Mouse (Mus musculus) forebrain, embryonic 12.5 days (tissue): ENCODE measurements around the gene Ppp3r2. TPM values are rescaled to one million over a fixed set of nuclear protein-coding genes. Genes with fewer than 3 reads are reported as not detected.

Source experiments
- ATAC-seq: fragments of 200-750 bp; cut with Nextera tagmentation; 2 replicates; pipeline ENCODE4 v1.8.0; 2017; ENCODE audit warnings: moderate TSS enrichment; ENCODE audit not compliant: low FRiP score
- H3K27ac ChIP-seq: fragments of 300-500 bp; sonication (generic); 2 replicates; pipeline ENCODE4 v1.5.1; 2016; ENCODE audit warnings: mild to moderate bottlenecking
- H3K27me3 ChIP-seq: fragments of 300-500 bp; sonication (generic); 2 replicates; pipeline ENCODE4 v1.6.1; 2016; ENCODE audit warnings: mild to moderate bottlenecking
- H3K36me3 ChIP-seq: fragments of 300-500 bp; sonication (generic); replicated peaks from 2 replicates; pipeline ENCODE4 v1.6.1; 2016; ENCODE audit warnings: mild to moderate bottlenecking
- H3K4me1 ChIP-seq: fragments of 300-500 bp; sonication (generic); 2 replicates; pipeline ENCODE4 v1.6.1; 2016
- H3K4me2 ChIP-seq: fragments of 300-500 bp; sonication (generic); 2 replicates; pipeline ENCODE4 v1.6.1; 2016; ENCODE audit warnings: mild to moderate bottlenecking, moderate library complexity
- H3K4me3 ChIP-seq: fragments of 300-500 bp; sonication (generic); replicated peaks from 2 replicates; pipeline ENCODE4 v1.5.1; 2016; ENCODE audit warnings: mild to moderate bottlenecking
- H3K9ac ChIP-seq: fragments of 300-500 bp; sonication (generic); 2 replicates; pipeline ENCODE4 v1.6.1; 2016; ENCODE audit warnings: mild to moderate bottlenecking
- H3K9me3 ChIP-seq: fragments of 300-500 bp; sonication (generic); 2 replicates; pipeline ENCODE4 v1.6.1; 2016
- WGBS: fragments of 180-500 bp; shearing (Covaris S2); methylation state at CpG from one replicate; pipeline ENCODE4 v1.1.7; 2016; 5-methylcytosine and 5-hydroxymethylcytosine counted together
- polyA plus RNA-seq: library from polyadenylated mRNA; unstranded; fragments of >200 nt; fragmentation: Nextera tagmentation; extraction: Ambion mirVana; gene quantifications from 2 replicates; pipeline ENCODE4 v1.2.1, GENCODE M21; 2016

Gene Ppp3r2
- polyA plus RNA-seq: not detected in 2 replicates

- ATAC-seq: no peak
- WGBS: 91% methylated on average over 13 of the region's 13 CpGs
- H3K4me2 ChIP-seq: no peak within 1 kb of the TSS
- H3K4me3 ChIP-seq: no peak within 1 kb of the TSS
- no peak within 1 kb of the TSS for H3K9ac ChIP-seq
- no peaks in the 10 kb centered on the region for H3K27me3 ChIP-seq
- H3K4me1 ChIP-seq: no peaks in the 10 kb centered on the region
- no peaks in the 10 kb centered on the region for H3K9me3 ChIP-seq
- no peaks in the 10 kb centered on the region for H3K36me3 ChIP-seq
- H3K27ac ChIP-seq: no peak within 1 kb of the TSS
These were observed at the start of gene Ppp3r2 for GRCm38 (mm10) chr4:49681812-49682211. Gene Ppp3r2 (minus strand): TSS chr4:49682024.

- WGBS: 45% methylated on average over 3 of the region's 3 CpGs
- H3K9ac ChIP-seq: no peak overlapping the region
- no peak overlapping the region for H3K27ac ChIP-seq
- no peaks in the 10 kb centered on the region for H3K9me3 ChIP-seq
- H3K4me3 ChIP-seq: no peak overlapping the region
- ATAC-seq: no peak
- H3K4me2 ChIP-seq: no peak overlapping the region
- 0 out of 2 replicates have a peak, but pooled peaks cover 3% of the 10 kb centered on the region for H3K4me1 ChIP-seq
- H3K36me3 ChIP-seq: no peaks in the 10 kb centered on the region
- no peaks in the 10 kb centered on the region for H3K27me3 ChIP-seq
These were observed 47.5 kb upstream of the Ppp3r2 start for GRCm38 (mm10) chr4:49729326-49729725.

GRCm38 (mm10) chr4:49723908-49724307 is 42.1 kb upstream of the Ppp3r2 start:
- H3K9me3 ChIP-seq: no peaks in the 10 kb centered on the region
- H3K4me2 ChIP-seq: no peak overlapping the region
- H3K27ac ChIP-seq: no peak overlapping the region
- no peaks in the 10 kb centered on the region for H3K36me3 ChIP-seq
- WGBS: 93% methylated on average over 2 of the region's 2 CpGs
- no peaks in the 10 kb centered on the region for H3K4me1 ChIP-seq
- no peak overlapping the region for H3K4me3 ChIP-seq
- H3K9ac ChIP-seq: no peak overlapping the region
- no peaks in the 10 kb centered on the region for H3K27me3 ChIP-seq
- no peak for ATAC-seq

- Histone ChIP-seq H3K9ac (no peak overlapping the region), H3K9me3 (no peaks in the 10 kb centered on the region), H3K4me1 (peaks cover 5% of the 10 kb centered on the region), H3K4me3 (no peak overlapping the region), H3K27ac (no peak overlapping the region), H3K4me2 (no peak overlapping the region), H3K36me3 (no peaks in the 10 kb centered on the region), H3K27me3 (no peaks in the 10 kb centered on the region)
- no peak for ATAC-seq
- 68% methylated on average over 12 of the region's 12 CpGs for WGBS
These were observed 9.8 kb upstream of the Ppp3r2 start for GRCm38 (mm10) chr4:49691405-49692194.

- Histone ChIP-seq H3K27me3 (no peaks in the 10 kb centered on the region), H3K27ac (0 out of 2 replicates have a peak overlapping the region, but pooled peaks have one; percentile 10), H3K4me2 (no peak overlapping the region), H3K4me3 (no peak overlapping the region), H3K36me3 (no peaks in the 10 kb centered on the region), H3K9me3 (no peaks in the 10 kb centered on the region), H3K4me1 (peaks cover 5% of the 10 kb centered on the region), H3K9ac (0 out of 2 replicates have a peak overlapping the region, but pooled peaks have one; percentile 21)
- peak; percentile 92 for ATAC-seq
- WGBS: 7% methylated on average over 9 of the region's 9 CpGs
These were observed 6.9 kb upstream of the Ppp3r2 start for GRCm38 (mm10) chr4:49688594-49689288.

GRCm38 (mm10) chr4:49680171-49680875 is 1.5 kb downstream of the Ppp3r2 start:
- Histone ChIP-seq H3K36me3 (no peaks in the 10 kb centered on the region), H3K4me1 (no peaks in the 10 kb centered on the region), H3K4me2 (no peak overlapping the region), H3K27ac (no peak overlapping the region), H3K9me3 (no peaks in the 10 kb centered on the region), H3K4me3 (no peak overlapping the region), H3K9ac (no peak overlapping the region), H3K27me3 (no peaks in the 10 kb centered on the region)
- ATAC-seq: no peak
- 93% methylated on average over 11 of the region's 11 CpGs for WGBS

GRCm38 (mm10) chr4:49676790-49677189 is 5.0 kb downstream of the Ppp3r2 start:
- no peaks in the 10 kb centered on the region for H3K4me1 ChIP-seq
- H3K4me2 ChIP-seq: no peak overlapping the region
- no peak overlapping the region for H3K27ac ChIP-seq
- WGBS: 82% methylated on average over 7 of the region's 7 CpGs
- H3K4me3 ChIP-seq: no peak overlapping the region
- H3K9me3 ChIP-seq: no peaks in the 10 kb centered on the region
- no peak overlapping the region for H3K9ac ChIP-seq
- no peaks in the 10 kb centered on the region for H3K27me3 ChIP-seq
- ATAC-seq: no peak
- no peaks in the 10 kb centered on the region for H3K36me3 ChIP-seq

GRCm38 (mm10) chr4:49676071-49676470 is 5.8 kb downstream of the Ppp3r2 start:
- Histone ChIP-seq H3K27me3 (no peaks in the 10 kb centered on the region), H3K4me3 (no peak overlapping the region), H3K9me3 (no peaks in the 10 kb centered on the region), H3K4me1 (no peaks in the 10 kb centered on the region), H3K9ac (no peak overlapping the region), H3K36me3 (no peaks in the 10 kb centered on the region), H3K27ac (no peak overlapping the region), H3K4me2 (no peak overlapping the region)
- no peak for ATAC-seq
- WGBS: 88% methylated on average over 6 of the region's 6 CpGs

- Histone ChIP-seq H3K36me3 (peaks cover 22% of the 10 kb centered on the region), H3K4me2 (no peak overlapping the region), H3K9ac (no peak overlapping the region), H3K4me3 (no peak overlapping the region), H3K27me3 (no peaks in the 10 kb centered on the region), H3K27ac (no peak overlapping the region), H3K4me1 (no peaks in the 10 kb centered on the region), H3K9me3 (no peaks in the 10 kb centered on the region)
- WGBS: 80% methylated on average over 5 of the region's 5 CpGs
- no peak for ATAC-seq
These were observed 17.0 kb downstream of the Ppp3r2 start for GRCm38 (mm10) chr4:49664850-49665249.

- H3K36me3 ChIP-seq: peaks cover 36% of the 10 kb centered on the region
These were observed 19.6 kb downstream of the Ppp3r2 start for GRCm38 (mm10) chr4:49662231-49662630.

GRCm38 (mm10) chr4:49661664-49662063 is 20.2 kb downstream of the Ppp3r2 start:
- H3K36me3 ChIP-seq: peaks cover 38% of the 10 kb centered on the region
- 97% methylated on average over 9 of the region's 9 CpGs for WGBS

More at GRCm38 (mm10) chr4:49662231-49662630, 19.6 kb downstream of the Ppp3r2 start:
- 89% methylated on average over 4 of the region's 4 CpGs for WGBS
- no peak overlapping the region for H3K9ac ChIP-seq
- no peak overlapping the region for H3K4me2 ChIP-seq
- no peaks in the 10 kb centered on the region for H3K4me1 ChIP-seq
- H3K27ac ChIP-seq: no peak overlapping the region
- H3K4me3 ChIP-seq: no peak overlapping the region
- no peaks in the 10 kb centered on the region for H3K9me3 ChIP-seq
- no peaks in the 10 kb centered on the region for H3K27me3 ChIP-seq
- no peak for ATAC-seq

GRCm38 (mm10) chr4:49659421-49659820 is 22.4 kb downstream of the Ppp3r2 start:
- 88% methylated on average over 1 of the region's 1 CpGs for WGBS
- Histone ChIP-seq H3K4me2 (no peak overlapping the region), H3K27ac (no peak overlapping the region), H3K9ac (no peak overlapping the region), H3K27me3 (no peaks in the 10 kb centered on the region), H3K36me3 (peaks cover 55% of the 10 kb centered on the region), H3K4me1 (no peaks in the 10 kb centered on the region), H3K4me3 (no peak overlapping the region), H3K9me3 (no peaks in the 10 kb centered on the region)
- no peak for ATAC-seq

More at GRCm38 (mm10) chr4:49661664-49662063, 20.2 kb downstream of the Ppp3r2 start:
- no peaks in the 10 kb centered on the region for H3K4me1 ChIP-seq
- no peak for ATAC-seq
- H3K4me3 ChIP-seq: no peak overlapping the region
- H3K27ac ChIP-seq: no peak overlapping the region
- H3K27me3 ChIP-seq: no peaks in the 10 kb centered on the region
- no peak overlapping the region for H3K9ac ChIP-seq
- H3K4me2 ChIP-seq: no peak overlapping the region
- H3K9me3 ChIP-seq: no peaks in the 10 kb centered on the region
